Mouse (Mus musculus): ENCODE results near the gene Ccdc30. TPM values are rescaled to one million over a fixed set of nuclear protein-coding genes. Genes with fewer than 3 reads are reported as not detected.

The Ccdc30 gene
- 1.6 and 3.7 TPM in 2 replicates for polyA plus RNA-seq (2014; fragmentation: Nextera tagmentation; extraction: Ambion mirVana)

- H3K36me3 ChIP-seq (ENCODE audit: control insufficient read depth, insufficient read depth, low read length), result no peaks in the 10 kb centered on the region
- H3K4me3 ChIP-seq (ENCODE audit: low read depth, low read length), result peak within 1 kb of the TSS; percentile 61
- ATAC-seq (replicated peaks; ENCODE audit: low FRiP score), result peak; percentile 92
- peak; percentile 87 for DNase-seq (ENCODE audit: low spot score)
- H3K9ac ChIP-seq (ENCODE audit: low read depth, low read length), result peak within 1 kb of the TSS; percentile 41; the same call in 1 of the 2 replicates
- no peaks in the 10 kb centered on the region for H3K27me3 ChIP-seq (replicated peaks; ENCODE audit: control insufficient read depth, insufficient read depth, low read length)
- no peaks in the 10 kb centered on the region for H3K9me3 ChIP-seq (ENCODE audit: control insufficient read depth, low read length)
- whole genome bisulfite sequencing, result 2% methylated on average over 49 of the region's 49 CpGs
- H3K4me1 ChIP-seq (replicated peaks; ENCODE audit: control insufficient read depth, insufficient read depth, low read length), result peaks cover 7% of the 10 kb centered on the region; the same call in 1 of the 2 replicates
- H3K27ac ChIP-seq (ENCODE audit: low read depth, low read length), result no peak within 1 kb of the TSS
- peak within 1 kb of the TSS; percentile 93 for H3K4me2 ChIP-seq
Observed at GRCm38 (mm10) chr4:119415072-119415753, at the start of gene Ccdc30. Ccdc30 (minus strand) TSS chr4:119415521.

GRCm38 (mm10) chr4:119463756-119464419, 48.6 kb upstream of the Ccdc30 start:
- Histone ChIP-seq H3K27me3 (replicated peaks; ENCODE audit: control insufficient read depth, insufficient read depth, low read length) (no peaks in the 10 kb centered on the region), H3K9ac (ENCODE audit: low read depth, low read length) (no peak overlapping the region), H3K4me3 (ENCODE audit: low read depth, low read length) (no peak overlapping the region), H3K36me3 (ENCODE audit: control insufficient read depth, insufficient read depth, low read length) (no peaks in the 10 kb centered on the region), H3K4me1 (replicated peaks; ENCODE audit: control insufficient read depth, insufficient read depth, low read length) (no peaks in the 10 kb centered on the region), H3K9me3 (ENCODE audit: control insufficient read depth, low read length) (no peaks in the 10 kb centered on the region), H3K4me2 (no peak overlapping the region), H3K27ac (ENCODE audit: low read depth, low read length) (no peak overlapping the region)
- 69% methylated on average over 13 of the region's 13 CpGs for WGBS
- ATAC-seq (replicated peaks; ENCODE audit: low FRiP score) (no peak), DNase-seq (ENCODE audit: low spot score) (no peak)

- 55% methylated on average over 11 of the region's 11 CpGs for WGBS
- no peak overlapping the region for H3K27ac ChIP-seq (ENCODE audit: low read depth, low read length)
- no peak overlapping the region for H3K4me2 ChIP-seq
- H3K27me3 ChIP-seq (replicated peaks; ENCODE audit: control insufficient read depth, insufficient read depth, low read length), result no peaks in the 10 kb centered on the region
- no peak overlapping the region for H3K4me3 ChIP-seq (ENCODE audit: low read depth, low read length)
- no peaks in the 10 kb centered on the region for H3K4me1 ChIP-seq (replicated peaks; ENCODE audit: control insufficient read depth, insufficient read depth, low read length)
- no peaks in the 10 kb centered on the region for H3K9me3 ChIP-seq (ENCODE audit: control insufficient read depth, low read length)
- no peaks in the 10 kb centered on the region for H3K36me3 ChIP-seq (ENCODE audit: control insufficient read depth, insufficient read depth, low read length)
- DNase-seq (ENCODE audit: low spot score) (no peak), ATAC-seq (replicated peaks; ENCODE audit: low FRiP score) (no peak)
- no peak overlapping the region for H3K9ac ChIP-seq (ENCODE audit: low read depth, low read length)
Observed at GRCm38 (mm10) chr4:119462858-119463755, 47.8 kb upstream of the Ccdc30 start.

GRCm38 (mm10) chr4:119462457-119462856, 47.1 kb upstream of the Ccdc30 start:
- H3K9me3 ChIP-seq (ENCODE audit: control insufficient read depth, low read length), result no peaks in the 10 kb centered on the region
- no peak overlapping the region for H3K9ac ChIP-seq (ENCODE audit: low read depth, low read length)
- WGBS, result 82% methylated on average over 3 of the region's 3 CpGs
- H3K4me3 ChIP-seq (ENCODE audit: low read depth, low read length), result no peak overlapping the region
- DNase-seq (ENCODE audit: low spot score) (no peak), ATAC-seq (replicated peaks; ENCODE audit: low FRiP score) (no peak)
- H3K27me3 ChIP-seq (replicated peaks; ENCODE audit: control insufficient read depth, insufficient read depth, low read length), result no peaks in the 10 kb centered on the region
- no peaks in the 10 kb centered on the region for H3K4me1 ChIP-seq (replicated peaks; ENCODE audit: control insufficient read depth, insufficient read depth, low read length)
- H3K4me2 ChIP-seq, result no peak overlapping the region
- H3K36me3 ChIP-seq (ENCODE audit: control insufficient read depth, insufficient read depth, low read length), result no peaks in the 10 kb centered on the region
- no peak overlapping the region for H3K27ac ChIP-seq (ENCODE audit: low read depth, low read length)

GRCm38 (mm10) chr4:119460728-119461141, 45.4 kb upstream of the Ccdc30 start:
- H3K9me3 ChIP-seq (ENCODE audit: control insufficient read depth, low read length), result no peaks in the 10 kb centered on the region
- DNase-seq (ENCODE audit: low spot score) (no peak), ATAC-seq (replicated peaks; ENCODE audit: low FRiP score) (no peak)
- H3K4me1 ChIP-seq (replicated peaks; ENCODE audit: control insufficient read depth, insufficient read depth, low read length), result no peaks in the 10 kb centered on the region
- H3K4me3 ChIP-seq (ENCODE audit: low read depth, low read length), result no peak overlapping the region
- no peaks in the 10 kb centered on the region for H3K27me3 ChIP-seq (replicated peaks; ENCODE audit: control insufficient read depth, insufficient read depth, low read length)
- no peak overlapping the region for H3K4me2 ChIP-seq
- H3K9ac ChIP-seq (ENCODE audit: low read depth, low read length), result no peak overlapping the region
- WGBS, result 70% methylated on average over 8 of the region's 8 CpGs
- H3K27ac ChIP-seq (ENCODE audit: low read depth, low read length), result no peak overlapping the region
- no peaks in the 10 kb centered on the region for H3K36me3 ChIP-seq (ENCODE audit: control insufficient read depth, insufficient read depth, low read length)

GRCm38 (mm10) chr4:119460296-119460695, 45.0 kb upstream of the Ccdc30 start:
- no peak overlapping the region for H3K27ac ChIP-seq (ENCODE audit: low read depth, low read length)
- H3K4me1 ChIP-seq (replicated peaks; ENCODE audit: control insufficient read depth, insufficient read depth, low read length), result no peaks in the 10 kb centered on the region
- H3K27me3 ChIP-seq (replicated peaks; ENCODE audit: control insufficient read depth, insufficient read depth, low read length), result no peaks in the 10 kb centered on the region
- no peaks in the 10 kb centered on the region for H3K36me3 ChIP-seq (ENCODE audit: control insufficient read depth, insufficient read depth, low read length)
- H3K4me2 ChIP-seq, result no peak overlapping the region
- WGBS, result 56% methylated on average over 5 of the region's 5 CpGs
- no peak for ATAC-seq (replicated peaks; ENCODE audit: low FRiP score)
- no peak for DNase-seq (ENCODE audit: low spot score)
- no peak overlapping the region for H3K4me3 ChIP-seq (ENCODE audit: low read depth, low read length)
- H3K9me3 ChIP-seq (ENCODE audit: control insufficient read depth, low read length), result no peaks in the 10 kb centered on the region
- H3K9ac ChIP-seq (ENCODE audit: low read depth, low read length), result no peak overlapping the region

GRCm38 (mm10) chr4:119453533-119453932, 38.2 kb upstream of the Ccdc30 start:
- H3K9me3 ChIP-seq (ENCODE audit: control insufficient read depth, low read length), result no peaks in the 10 kb centered on the region
- no peaks in the 10 kb centered on the region for H3K36me3 ChIP-seq (ENCODE audit: control insufficient read depth, insufficient read depth, low read length)
- ATAC-seq (replicated peaks; ENCODE audit: low FRiP score) (no peak), DNase-seq (ENCODE audit: low spot score) (no peak)
- no peak overlapping the region for H3K4me3 ChIP-seq (ENCODE audit: low read depth, low read length)
- no peak overlapping the region for H3K27ac ChIP-seq (ENCODE audit: low read depth, low read length)
- 22% methylated on average over 6 of the region's 6 CpGs for WGBS
- no peak overlapping the region for H3K9ac ChIP-seq (ENCODE audit: low read depth, low read length)
- no peak overlapping the region for H3K4me2 ChIP-seq
- H3K27me3 ChIP-seq (replicated peaks; ENCODE audit: control insufficient read depth, insufficient read depth, low read length), result no peaks in the 10 kb centered on the region
- peaks cover 5% of the 10 kb centered on the region; the same call in 1 of the 2 replicates for H3K4me1 ChIP-seq (replicated peaks; ENCODE audit: control insufficient read depth, insufficient read depth, low read length)

- 58% methylated on average over 5 of the region's 5 CpGs for WGBS
- H3K36me3 ChIP-seq (ENCODE audit: control insufficient read depth, insufficient read depth, low read length), result no peaks in the 10 kb centered on the region
- H3K4me3 ChIP-seq (ENCODE audit: low read depth, low read length), result no peak overlapping the region
- H3K9ac ChIP-seq (ENCODE audit: low read depth, low read length), result no peak overlapping the region
- DNase-seq (ENCODE audit: low spot score), result no peak
- no peak overlapping the region for H3K4me2 ChIP-seq
- H3K4me1 ChIP-seq (replicated peaks; ENCODE audit: control insufficient read depth, insufficient read depth, low read length), result peaks cover 5% of the 10 kb centered on the region; the same call in 1 of the 2 replicates
- no peaks in the 10 kb centered on the region for H3K27me3 ChIP-seq (replicated peaks; ENCODE audit: control insufficient read depth, insufficient read depth, low read length)
- no peaks in the 10 kb centered on the region for H3K9me3 ChIP-seq (ENCODE audit: control insufficient read depth, low read length)
- H3K27ac ChIP-seq (ENCODE audit: low read depth, low read length), result no peak overlapping the region
- no peak for ATAC-seq (replicated peaks; ENCODE audit: low FRiP score)
Observed at GRCm38 (mm10) chr4:119453128-119453527, 37.8 kb upstream of the Ccdc30 start.

All from liver, embryonic 11.5 days (tissue).